7 mouse cellular contexts compared by ENCODE assay signal in the genomic region with DNA sequence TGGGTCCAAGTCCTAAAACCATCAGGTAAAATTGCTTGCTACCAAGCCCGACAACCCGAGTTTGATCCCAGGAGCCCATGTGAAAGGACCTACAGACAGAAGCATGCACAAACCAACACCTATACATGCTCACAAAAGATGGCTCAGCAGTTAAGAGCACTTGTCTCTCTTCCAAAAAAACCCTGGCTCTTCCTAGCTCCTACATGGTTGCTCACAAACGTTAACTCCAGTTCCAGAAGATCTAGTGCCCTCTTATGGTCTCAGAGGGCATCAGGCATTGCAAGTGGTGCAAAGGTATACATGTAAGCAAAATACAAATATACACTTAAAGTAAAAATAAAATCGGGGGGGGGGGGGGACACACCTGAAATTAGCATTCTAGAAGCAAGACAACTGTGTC. TPM values are rescaled to one million over a fixed set of nuclear protein-coding genes. Genes with fewer than 3 reads are reported as not detected.
DNase-seq lines count a peak whose midpoint lies in the region; ATAC-seq lines count a peak whose summit lies in the region.

No protein-coding gene starts in this region.

- no peak overlapping the region for H3K27ac ChIP-seq in lung, embryonic 16.5 days (ENCODE audit: low read length)
- no peak overlapping the region for H3K27ac ChIP-seq in embryonic facial prominence, embryonic 10.5 days (replicated peaks)
- H3K27ac ChIP-seq in limb, embryonic 10.5 days: no peak overlapping the region
- H3K27ac ChIP-seq in stomach, embryonic 16.5 days (ENCODE audit: low read length): no peak overlapping the region

- no peak for ATAC-seq in lung, embryonic 16.5 days (ENCODE audit: low read depth)
- ATAC-seq in stomach, embryonic 16.5 days (ENCODE audit: insufficient read depth, low FRiP score): no peak

- no peaks in the 10 kb centered on the region for H3K9me3 ChIP-seq in lung, embryonic 16.5 days (ENCODE audit: control insufficient read depth, low read length)
- no peaks in the 10 kb centered on the region for H3K9me3 ChIP-seq in embryonic facial prominence, embryonic 10.5 days
- H3K9me3 ChIP-seq in limb, embryonic 10.5 days (replicated peaks): no peaks in the 10 kb centered on the region
- no peaks in the 10 kb centered on the region for H3K9me3 ChIP-seq in stomach, embryonic 16.5 days (replicated peaks; ENCODE audit: control insufficient read depth, low read length)

- intact Hi-C loops in left cerebral cortex, postnatal 25 days (cut with DNase I): no loop called here

- no peak overlapping the region for H3K4me3 ChIP-seq in lung, embryonic 16.5 days (ENCODE audit: low read length)
- H3K4me3 ChIP-seq in embryonic facial prominence, embryonic 10.5 days: peak overlapping the region; percentile 100; the same call in 1 of the 2 replicates
- peak overlapping the region; percentile 96; the same call in 1 of the 2 replicates for H3K4me3 ChIP-seq in limb, embryonic 10.5 days
- H3K4me3 ChIP-seq in stomach, embryonic 16.5 days (replicated peaks; ENCODE audit: low read length): 0 out of 2 replicates have a peak overlapping the region, but pooled peaks have one; percentile 9

- no peaks in the 10 kb centered on the region for H3K27me3 ChIP-seq in lung, embryonic 16.5 days (ENCODE audit: control insufficient read depth, insufficient read depth, low read depth, low read length)
- no peaks in the 10 kb centered on the region for H3K27me3 ChIP-seq in embryonic facial prominence, embryonic 10.5 days (replicated peaks; ENCODE audit: low read depth, poor library complexity, severe bottlenecking)
- no peaks in the 10 kb centered on the region for H3K27me3 ChIP-seq in limb, embryonic 10.5 days (ENCODE audit: low read depth, poor library complexity, severe bottlenecking)
- H3K27me3 ChIP-seq in stomach, embryonic 16.5 days (ENCODE audit: control insufficient read depth, insufficient read depth, low read length): no peaks in the 10 kb centered on the region

- peaks cover 18% of the 10 kb centered on the region for H3K36me3 ChIP-seq in lung, embryonic 16.5 days (ENCODE audit: control insufficient read depth, insufficient read depth, low read length)
- peaks cover 28% of the 10 kb centered on the region for H3K36me3 ChIP-seq in embryonic facial prominence, embryonic 10.5 days (replicated peaks)
- H3K36me3 ChIP-seq in limb, embryonic 10.5 days: peaks cover 24% of the 10 kb centered on the region
- peaks cover 14% of the 10 kb centered on the region for H3K36me3 ChIP-seq in stomach, embryonic 16.5 days (ENCODE audit: control insufficient read depth, insufficient read depth, low read length)

- no peak overlapping the region for H3K9ac ChIP-seq in lung, embryonic 16.5 days (ENCODE audit: low read length)
- peak overlapping the region; percentile 4; the same call in 1 of the 2 replicates for H3K9ac ChIP-seq in stomach, embryonic 16.5 days (ENCODE audit: low read length)

- peaks cover 22% of the 10 kb centered on the region for H3K4me1 ChIP-seq in lung, embryonic 16.5 days (replicated peaks; ENCODE audit: control insufficient read depth, insufficient read depth, low read length)
- peaks cover 33% of the 10 kb centered on the region for H3K4me1 ChIP-seq in embryonic facial prominence, embryonic 10.5 days
- peaks cover 29% of the 10 kb centered on the region for H3K4me1 ChIP-seq in limb, embryonic 10.5 days
- H3K4me1 ChIP-seq in stomach, embryonic 16.5 days (ENCODE audit: control insufficient read depth, insufficient read depth, low read length): peaks cover 27% of the 10 kb centered on the region

- H3K4me2 ChIP-seq in lung, embryonic 16.5 days (ENCODE audit: low read depth, low read length): peak overlapping the region; percentile 31; the same call in 1 of the 2 replicates
- peak overlapping the region; percentile 84; the same call in 1 of the 2 replicates for H3K4me2 ChIP-seq in stomach, embryonic 16.5 days (ENCODE audit: low read depth, low read length)

- 47% methylated on average over 4 of the region's 4 CpGs for WGBS in lung, embryonic 16.5 days
- WGBS in embryonic facial prominence, embryonic 10.5 days: 63% methylated on average over 4 of the region's 4 CpGs
- 64% methylated on average over 4 of the region's 4 CpGs for WGBS in limb, embryonic 10.5 days
- WGBS in stomach, embryonic 16.5 days: 46% methylated on average over 4 of the region's 4 CpGs

- DNase-seq in lung, postnatal 10 days: no peak
- DNase-seq in embryonic facial prominence, embryonic 10.5 days (ENCODE audit: low spot score): no peak
- DNase-seq in limb, embryonic 10.5 days (ENCODE audit: low spot score): no peak
- DNase-seq in gastrocnemius, adult 18-20 months (ENCODE audit: low spot score): no peak
- DNase-seq in left cerebral cortex, postnatal 25 days (ENCODE audit: low spot score in 2 of 2): no peak

RNA-seq across cellular contexts. Expression of gene Uqcrh, which starts 1.7 kb away (rescaled TPM):
- polyA plus RNA-seq in lung, embryonic 16.5 days (2015; fragmentation: Nextera tagmentation; extraction: Ambion mirVana): 487 and 499 TPM in 2 replicates
- 449 and 463 TPM in 2 replicates for polyA plus RNA-seq in embryonic facial prominence, embryonic 10.5 days (2016; fragmentation: Nextera tagmentation; extraction: Ambion mirVana)
- polyA plus RNA-seq in limb, embryonic 10.5 days (2016; fragmentation: Nextera tagmentation; extraction: Ambion mirVana): 486 and 492 TPM in 2 replicates
- 512 and 553 TPM in 2 replicates for polyA plus RNA-seq in stomach, embryonic 16.5 days (2015; fragmentation: Nextera tagmentation; extraction: Ambion mirVana)
- 100 to 1,000 TPM; 730 to 801 TPM for total RNA-seq in gastrocnemius, adult 18-20 months (2021)
- 100 to 1,000 TPM; 444 to 446 TPM for total RNA-seq in left cerebral cortex, postnatal 25 days (2021)

RNA-seq across cellular contexts. Expression of gene Lrrc41, which starts 1.9 kb away (rescaled TPM):
- polyA plus RNA-seq in lung, embryonic 16.5 days (2015; fragmentation: Nextera tagmentation; extraction: Ambion mirVana): 68.9 and 70.9 TPM in 2 replicates
- 76.2 and 76.9 TPM in 2 replicates for polyA plus RNA-seq in embryonic facial prominence, embryonic 10.5 days (2016; fragmentation: Nextera tagmentation; extraction: Ambion mirVana)
- polyA plus RNA-seq in limb, embryonic 10.5 days (2016; fragmentation: Nextera tagmentation; extraction: Ambion mirVana): 73.4 and 81.0 TPM in 2 replicates
- 65.9 and 67.1 TPM in 2 replicates for polyA plus RNA-seq in stomach, embryonic 16.5 days (2015; fragmentation: Nextera tagmentation; extraction: Ambion mirVana)
- 10 to 100 TPM; 18.1 to 18.2 TPM for total RNA-seq in gastrocnemius, adult 18-20 months (2021)
- total RNA-seq in left cerebral cortex, postnatal 25 days (2021): 10 to 100 TPM; 45.3 to 47.7 TPM

RNA-seq across cellular contexts. Expression of gene Nsun4, which starts 19.5 kb away (rescaled TPM):
- 25.9 and 28.2 TPM in 2 replicates for polyA plus RNA-seq in lung, embryonic 16.5 days (2015; fragmentation: Nextera tagmentation; extraction: Ambion mirVana)
- polyA plus RNA-seq in embryonic facial prominence, embryonic 10.5 days (2016; fragmentation: Nextera tagmentation; extraction: Ambion mirVana): 18.2 and 18.7 TPM in 2 replicates
- polyA plus RNA-seq in limb, embryonic 10.5 days (2016; fragmentation: Nextera tagmentation; extraction: Ambion mirVana): 16.5 and 17.8 TPM in 2 replicates
- polyA plus RNA-seq in stomach, embryonic 16.5 days (2015; fragmentation: Nextera tagmentation; extraction: Ambion mirVana): 18.5 and 18.8 TPM in 2 replicates
- 10 to 100 TPM; 13.2 to 14.2 TPM for total RNA-seq in gastrocnemius, adult 18-20 months (2021)
- 10 to 100 TPM; 10.7 to 11.4 TPM for total RNA-seq in left cerebral cortex, postnatal 25 days (2021)

RNA-seq across cellular contexts. Expression of gene Rad54l, which starts 50.3 kb away (rescaled TPM):
- 30.5 and 31.3 TPM in 2 replicates for polyA plus RNA-seq in lung, embryonic 16.5 days (2015; fragmentation: Nextera tagmentation; extraction: Ambion mirVana)
- polyA plus RNA-seq in embryonic facial prominence, embryonic 10.5 days (2016; fragmentation: Nextera tagmentation; extraction: Ambion mirVana): 77.2 and 81.1 TPM in 2 replicates
- polyA plus RNA-seq in limb, embryonic 10.5 days (2016; fragmentation: Nextera tagmentation; extraction: Ambion mirVana): 83.3 and 85.2 TPM in 2 replicates
- polyA plus RNA-seq in stomach, embryonic 16.5 days (2015; fragmentation: Nextera tagmentation; extraction: Ambion mirVana): 20.9 and 24.1 TPM in 2 replicates
- total RNA-seq in gastrocnemius, adult 18-20 months (2021): under 1 TPM; 0.28 to 0.71 TPM
- total RNA-seq in left cerebral cortex, postnatal 25 days (2021): under 1 TPM; 0.32 to 0.64 TPM

RNA-seq across cellular contexts. Expression of gene Pomgnt1, which starts 50.5 kb away (rescaled TPM):
- polyA plus RNA-seq in lung, embryonic 16.5 days (2015; fragmentation: Nextera tagmentation; extraction: Ambion mirVana): 56.2 and 59.1 TPM in 2 replicates
- polyA plus RNA-seq in embryonic facial prominence, embryonic 10.5 days (2016; fragmentation: Nextera tagmentation; extraction: Ambion mirVana): 57.6 and 61.4 TPM in 2 replicates
- 59.2 and 67.7 TPM in 2 replicates for polyA plus RNA-seq in limb, embryonic 10.5 days (2016; fragmentation: Nextera tagmentation; extraction: Ambion mirVana)
- 49.4 and 50.0 TPM in 2 replicates for polyA plus RNA-seq in stomach, embryonic 16.5 days (2015; fragmentation: Nextera tagmentation; extraction: Ambion mirVana)
- total RNA-seq in gastrocnemius, adult 18-20 months (2021): 10 to 100 TPM; 46.1 to 49.9 TPM
- 10 to 100 TPM; 73.5 to 77.6 TPM for total RNA-seq in left cerebral cortex, postnatal 25 days (2021)
